Mouse (Mus musculus): ENCODE measurements around the gene Dtx3. TPM values are rescaled to one million over a fixed set of nuclear protein-coding genes. Genes with fewer than 3 reads are reported as not detected.
"Not testable (repeated sequence)": the region's sequence is repeated elsewhere in the genome, so short reads cannot be mapped to it uniquely, and the experiment has no call there.

The Dtx3 gene
- polyA plus RNA-seq, 1 experiment from 2014 or later: 117 TPM

GRCm38 (mm10) chr10:127153323-127153722 lies 42.2 kb downstream of the Dtx3 start:
- no peak overlapping the region for H3K4me3 ChIP-seq (ENCODE audit: low read length)
- H3K9ac ChIP-seq (ENCODE audit: low read depth, low read length): no peak overlapping the region
- H3K27me3 ChIP-seq (ENCODE audit: control insufficient read depth, insufficient read depth, low read length): no peaks in the 10 kb centered on the region
- 92% methylated on average over 7 of the region's 7 CpGs for WGBS
- no peak for ATAC-seq (ENCODE audit: low FRiP score, low TSS enrichment)
- no peaks in the 10 kb centered on the region for H3K9me3 ChIP-seq (ENCODE audit: control insufficient read depth, low read length)
- no peaks in the 10 kb centered on the region for H3K36me3 ChIP-seq (ENCODE audit: control insufficient read depth, insufficient read depth, low read length)
- H3K27ac ChIP-seq (ENCODE audit: low read depth, low read length): no peak overlapping the region
- no peak overlapping the region for H3K4me2 ChIP-seq (replicated peaks; ENCODE audit: low read depth, low read length)
- no peaks in the 10 kb centered on the region for H3K4me1 ChIP-seq (ENCODE audit: control insufficient read depth, insufficient read depth, low read length)

DNA sequence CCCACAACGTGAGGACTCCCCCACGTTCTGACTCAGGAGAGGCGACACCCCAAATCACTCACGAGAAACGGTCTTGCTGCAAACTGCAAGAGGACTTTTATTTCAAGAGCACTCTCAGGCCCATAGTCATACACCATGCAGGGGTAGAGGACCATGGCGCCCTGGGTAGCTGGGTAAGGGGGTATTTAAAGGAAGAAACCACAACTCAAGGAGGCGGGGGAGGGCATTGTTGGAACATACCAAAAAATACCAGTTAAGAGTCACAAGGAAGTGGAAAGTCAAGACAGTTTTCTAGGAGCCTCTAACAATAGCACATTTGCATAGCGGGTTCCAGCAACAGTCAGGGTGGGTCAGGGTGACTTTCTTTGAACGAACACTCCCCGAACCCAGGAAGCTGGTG lies 43.0 kb downstream of the Dtx3 start:
- H3K27ac ChIP-seq (ENCODE audit: low read depth, low read length); ATAC-seq (ENCODE audit: low FRiP score, low TSS enrichment); H3K27me3 ChIP-seq (ENCODE audit: control insufficient read depth, insufficient read depth, low read length); H3K4me2 ChIP-seq (replicated peaks; ENCODE audit: low read depth, low read length); H3K9ac ChIP-seq (ENCODE audit: low read depth, low read length); H3K4me1 ChIP-seq (ENCODE audit: control insufficient read depth, insufficient read depth, low read length); H3K36me3 ChIP-seq (ENCODE audit: control insufficient read depth, insufficient read depth, low read length); H3K9me3 ChIP-seq (ENCODE audit: control insufficient read depth, low read length); H3K4me3 ChIP-seq (ENCODE audit: low read length): not testable (repeated sequence)
- WGBS: 87% methylated on average over 10 of the region's 10 CpGs

GRCm38 (mm10) chr10:127151233-127151632 lies 44.3 kb downstream of the Dtx3 start:
- 87% methylated on average over 3 of the region's 3 CpGs for WGBS
- not testable (repeated sequence) for H3K9ac ChIP-seq (ENCODE audit: low read depth, low read length); H3K27ac ChIP-seq (ENCODE audit: low read depth, low read length)

DNA sequence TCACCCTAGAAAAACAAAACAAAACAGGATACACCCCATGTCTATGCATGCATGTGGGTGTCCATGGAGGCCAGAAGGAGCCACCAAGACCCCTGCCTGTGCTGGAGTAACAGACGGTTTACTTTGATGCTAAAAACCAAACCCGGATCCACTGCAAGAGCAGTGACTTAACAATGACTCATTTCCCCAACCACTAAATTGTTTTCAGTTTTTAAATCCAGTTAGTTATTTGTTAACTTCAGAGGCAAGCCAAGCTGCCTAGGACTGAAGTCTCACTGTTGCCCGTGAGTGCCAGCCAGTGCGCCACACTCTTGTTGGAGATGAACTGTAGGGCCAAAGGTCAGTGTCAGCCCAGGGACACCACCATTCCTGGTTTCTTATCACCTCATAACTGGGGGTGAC lies 45.1 kb downstream of the Dtx3 start:
- Histone ChIP-seq H3K4me1 (ENCODE audit: control insufficient read depth, insufficient read depth, low read length) (no peaks in the 10 kb centered on the region), H3K36me3 (ENCODE audit: control insufficient read depth, insufficient read depth, low read length) (no peaks in the 10 kb centered on the region), H3K9ac (ENCODE audit: low read depth, low read length) (no peak overlapping the region), H3K4me3 (ENCODE audit: low read length) (no peak overlapping the region), H3K27ac (ENCODE audit: low read depth, low read length) (no peak overlapping the region), H3K4me2 (replicated peaks; ENCODE audit: low read depth, low read length) (no peak overlapping the region), H3K27me3 (ENCODE audit: control insufficient read depth, insufficient read depth, low read length) (no peaks in the 10 kb centered on the region), H3K9me3 (ENCODE audit: control insufficient read depth, low read length) (no peaks in the 10 kb centered on the region)
- 65% methylated on average over 4 of the region's 4 CpGs for WGBS
- ATAC-seq (ENCODE audit: low FRiP score, low TSS enrichment): no peak

More at GRCm38 (mm10) chr10:127151233-127151632, 44.3 kb downstream of the Dtx3 start:
- not testable (repeated sequence) for H3K4me2 ChIP-seq (replicated peaks; ENCODE audit: low read depth, low read length); H3K27me3 ChIP-seq (ENCODE audit: control insufficient read depth, insufficient read depth, low read length); ATAC-seq (ENCODE audit: low FRiP score, low TSS enrichment); H3K4me1 ChIP-seq (ENCODE audit: control insufficient read depth, insufficient read depth, low read length); H3K4me3 ChIP-seq (ENCODE audit: low read length); H3K9me3 ChIP-seq (ENCODE audit: control insufficient read depth, low read length); H3K36me3 ChIP-seq (ENCODE audit: control insufficient read depth, insufficient read depth, low read length)

DNA sequence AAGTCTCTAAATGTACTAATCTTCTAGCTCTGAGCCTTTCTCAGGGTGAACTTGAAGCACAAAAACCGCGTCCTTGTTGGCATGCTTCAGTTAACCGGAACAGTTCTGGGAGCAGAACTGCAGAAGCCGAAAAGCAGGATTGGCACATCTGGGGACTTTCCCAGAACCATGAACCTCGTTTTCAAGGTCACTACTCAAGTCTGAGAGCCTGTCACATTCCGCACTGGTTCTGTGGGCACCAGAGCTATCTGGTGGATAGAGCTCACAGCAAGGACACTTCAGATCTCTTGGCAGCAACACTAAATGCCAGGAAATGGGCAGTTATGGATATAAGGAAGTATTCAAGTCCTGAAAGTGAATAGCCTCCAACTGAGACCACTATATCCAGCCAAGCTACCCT lies 48.4 kb downstream of the Dtx3 start:
- Histone ChIP-seq H3K36me3 (ENCODE audit: control insufficient read depth, insufficient read depth, low read length) (no peaks in the 10 kb centered on the region), H3K4me1 (ENCODE audit: control insufficient read depth, insufficient read depth, low read length) (no peaks in the 10 kb centered on the region), H3K9me3 (ENCODE audit: control insufficient read depth, low read length) (no peaks in the 10 kb centered on the region), H3K27me3 (ENCODE audit: control insufficient read depth, insufficient read depth, low read length) (no peaks in the 10 kb centered on the region), H3K4me3 (ENCODE audit: low read length) (no peak overlapping the region), H3K9ac (ENCODE audit: low read depth, low read length) (no peak overlapping the region), H3K27ac (ENCODE audit: low read depth, low read length) (no peak overlapping the region), H3K4me2 (replicated peaks; ENCODE audit: low read depth, low read length) (no peak overlapping the region)
- no peak for ATAC-seq (ENCODE audit: low FRiP score, low TSS enrichment)
- WGBS: 70% methylated on average over 6 of the region's 6 CpGs

GRCm38 (mm10) chr10:127145303-127145702 lies 50.2 kb downstream of the Dtx3 start:
- H3K9me3 ChIP-seq (ENCODE audit: control insufficient read depth, low read length): no peaks in the 10 kb centered on the region
- no peak overlapping the region for H3K9ac ChIP-seq (ENCODE audit: low read depth, low read length)
- H3K4me1 ChIP-seq (ENCODE audit: control insufficient read depth, insufficient read depth, low read length): no peaks in the 10 kb centered on the region
- H3K27ac ChIP-seq (ENCODE audit: low read depth, low read length): no peak overlapping the region
- H3K27me3 ChIP-seq (ENCODE audit: control insufficient read depth, insufficient read depth, low read length): no peaks in the 10 kb centered on the region
- 72% methylated on average over 4 of the region's 5 CpGs for WGBS
- no peaks in the 10 kb centered on the region for H3K36me3 ChIP-seq (ENCODE audit: control insufficient read depth, insufficient read depth, low read length)
- no peak overlapping the region for H3K4me2 ChIP-seq (replicated peaks; ENCODE audit: low read depth, low read length)
- ATAC-seq (ENCODE audit: low FRiP score, low TSS enrichment): no peak
- H3K4me3 ChIP-seq (ENCODE audit: low read length): no peak overlapping the region

GRCm38 (mm10) chr10:127144536-127144935 lies 51.0 kb downstream of the Dtx3 start:
- WGBS: 82% methylated on average over 7 of the region's 7 CpGs
- Histone ChIP-seq H3K4me1 (ENCODE audit: control insufficient read depth, insufficient read depth, low read length) (no peaks in the 10 kb centered on the region), H3K9ac (ENCODE audit: low read depth, low read length) (no peak overlapping the region), H3K36me3 (ENCODE audit: control insufficient read depth, insufficient read depth, low read length) (no peaks in the 10 kb centered on the region), H3K27me3 (ENCODE audit: control insufficient read depth, insufficient read depth, low read length) (no peaks in the 10 kb centered on the region), H3K27ac (ENCODE audit: low read depth, low read length) (no peak overlapping the region), H3K4me3 (ENCODE audit: low read length) (no peak overlapping the region), H3K9me3 (ENCODE audit: control insufficient read depth, low read length) (no peaks in the 10 kb centered on the region), H3K4me2 (replicated peaks; ENCODE audit: low read depth, low read length) (no peak overlapping the region)
- ATAC-seq (ENCODE audit: low FRiP score, low TSS enrichment): no peak

- H3K4me1 ChIP-seq (ENCODE audit: control insufficient read depth, insufficient read depth, low read length): no peaks in the 10 kb centered on the region
- no peak overlapping the region for H3K4me3 ChIP-seq (ENCODE audit: low read length)
- H3K4me2 ChIP-seq (replicated peaks; ENCODE audit: low read depth, low read length): no peak overlapping the region
- WGBS: 89% methylated on average over 8 of the region's 8 CpGs
- no peaks in the 10 kb centered on the region for H3K9me3 ChIP-seq (ENCODE audit: control insufficient read depth, low read length)
- H3K9ac ChIP-seq (ENCODE audit: low read depth, low read length): no peak overlapping the region
- ATAC-seq (ENCODE audit: low FRiP score, low TSS enrichment): no peak
- H3K27ac ChIP-seq (ENCODE audit: low read depth, low read length): no peak overlapping the region
- no peaks in the 10 kb centered on the region for H3K27me3 ChIP-seq (ENCODE audit: control insufficient read depth, insufficient read depth, low read length)
- no peaks in the 10 kb centered on the region for H3K36me3 ChIP-seq (ENCODE audit: control insufficient read depth, insufficient read depth, low read length)
Observed at GRCm38 (mm10) chr10:127143228-127143627, 52.3 kb downstream of the Dtx3 start.

- Histone ChIP-seq H3K4me3 (ENCODE audit: low read length) (no peak overlapping the region), H3K4me2 (replicated peaks; ENCODE audit: low read depth, low read length) (no peak overlapping the region), H3K9me3 (ENCODE audit: control insufficient read depth, low read length) (no peaks in the 10 kb centered on the region), H3K4me1 (ENCODE audit: control insufficient read depth, insufficient read depth, low read length) (no peaks in the 10 kb centered on the region), H3K27me3 (ENCODE audit: control insufficient read depth, insufficient read depth, low read length) (no peaks in the 10 kb centered on the region), H3K27ac (ENCODE audit: low read depth, low read length) (no peak overlapping the region), H3K36me3 (ENCODE audit: control insufficient read depth, insufficient read depth, low read length) (no peaks in the 10 kb centered on the region), H3K9ac (ENCODE audit: low read depth, low read length) (no peak overlapping the region)
- 60% methylated on average over 8 of the region's 8 CpGs for WGBS
- ATAC-seq (ENCODE audit: low FRiP score, low TSS enrichment): no peak
Observed at GRCm38 (mm10) chr10:127141500-127141899, 54.0 kb downstream of the Dtx3 start.

DNA sequence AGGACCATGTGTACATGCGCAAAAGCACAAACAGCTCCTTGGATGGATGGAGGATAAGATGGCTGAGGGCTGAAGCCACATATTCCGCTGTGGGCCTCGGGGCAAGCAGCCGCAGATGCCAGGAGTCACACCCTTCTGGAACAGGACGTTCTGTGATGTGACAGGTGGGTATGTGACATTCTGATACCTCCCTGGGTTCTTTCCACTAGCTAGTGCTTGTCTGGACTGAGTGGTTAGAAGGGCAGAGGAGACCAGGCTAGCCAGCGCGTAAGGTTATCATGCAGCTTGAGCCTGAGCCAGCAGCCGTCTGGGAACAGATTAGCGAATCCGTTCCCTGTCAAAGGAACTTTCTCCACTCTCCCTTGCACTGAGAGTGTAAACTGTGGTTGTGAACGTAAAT lies 54.6 kb downstream of the Dtx3 start:
- H3K36me3 ChIP-seq (ENCODE audit: control insufficient read depth, insufficient read depth, low read length): no peaks in the 10 kb centered on the region
- H3K27me3 ChIP-seq (ENCODE audit: control insufficient read depth, insufficient read depth, low read length): no peaks in the 10 kb centered on the region
- H3K27ac ChIP-seq (ENCODE audit: low read depth, low read length): no peak overlapping the region
- H3K4me2 ChIP-seq (replicated peaks; ENCODE audit: low read depth, low read length): no peak overlapping the region
- 79% methylated on average over 11 of the region's 11 CpGs for WGBS
- H3K4me1 ChIP-seq (ENCODE audit: control insufficient read depth, insufficient read depth, low read length): no peaks in the 10 kb centered on the region
- no peak overlapping the region for H3K9ac ChIP-seq (ENCODE audit: low read depth, low read length)
- H3K4me3 ChIP-seq (ENCODE audit: low read length): no peak overlapping the region
- ATAC-seq (ENCODE audit: low FRiP score, low TSS enrichment): no peak
- no peaks in the 10 kb centered on the region for H3K9me3 ChIP-seq (ENCODE audit: control insufficient read depth, low read length)

All from kidney, embryonic 14.5 days (tissue).